Comparison of ENCODE assay signal across 8 mouse cellular contexts in the genomic region with DNA sequence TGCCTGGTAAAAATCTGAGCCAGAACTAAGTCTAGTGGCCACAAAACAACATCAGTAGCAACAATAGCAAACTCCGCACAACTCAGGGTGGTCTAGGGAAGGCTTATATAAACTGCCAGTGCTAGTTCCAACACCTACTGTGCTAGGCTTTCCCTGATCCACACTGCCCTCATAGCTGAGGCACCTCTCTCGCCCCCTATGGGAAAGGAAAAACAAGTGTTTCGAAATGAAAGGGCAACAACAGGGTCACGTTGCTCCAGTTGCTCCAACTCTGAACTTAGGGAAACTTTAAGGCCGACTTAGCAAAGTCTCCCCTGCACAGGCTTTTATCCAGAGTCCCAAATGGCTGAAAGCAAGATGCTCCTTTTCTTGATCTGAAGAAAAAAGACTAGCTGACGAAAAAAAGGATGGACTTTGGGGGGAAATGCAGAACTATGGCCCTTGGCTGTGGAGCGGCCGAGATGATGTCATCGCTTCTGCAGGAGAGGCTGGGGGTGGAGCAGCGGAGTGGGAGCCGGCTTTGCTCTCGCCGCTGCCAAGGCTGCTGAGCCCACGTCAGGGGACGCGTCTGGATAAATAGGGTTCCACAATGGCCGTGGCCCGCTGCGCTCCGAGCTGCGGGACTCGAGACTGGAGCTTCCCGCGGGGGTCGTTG. TPM values are rescaled to one million over a fixed set of nuclear protein-coding genes. Genes with fewer than 3 reads are reported as not detected.
DNase-seq lines count a peak whose midpoint lies in the region; ATAC-seq and TF ChIP-seq lines count a peak whose summit lies in the region.

TSS of gene Sfrp4 (plus strand) at position 532 of the 655 bp plus-strand sequence.

- H3K27me3 ChIP-seq in forebrain, postnatal 0 days (ENCODE audit: insufficient read depth, low read length): 0 out of 2 replicates have a peak, but pooled peaks cover 8% of the 10 kb centered on the region
- peaks cover 6% of the 10 kb centered on the region; the same call in 1 of the 2 replicates for H3K27me3 ChIP-seq in hindbrain, embryonic 11.5 days (ENCODE audit: control insufficient read depth, insufficient read depth, low read length)
- peaks cover 18% of the 10 kb centered on the region; the same call in 1 of the 2 replicates for H3K27me3 ChIP-seq in limb, embryonic 14.5 days (ENCODE audit: control insufficient read depth, insufficient read depth, low read length)
- H3K27me3 ChIP-seq in midbrain, embryonic 12.5 days: peaks cover 32% of the 10 kb centered on the region
- H3K27me3 ChIP-seq in stomach, embryonic 14.5 days (ENCODE audit: control insufficient read depth, insufficient read depth, low read length): peaks cover 5% of the 10 kb centered on the region

- no peaks in the 10 kb centered on the region for H3K9me3 ChIP-seq in forebrain, postnatal 0 days (ENCODE audit: low read length)
- H3K9me3 ChIP-seq in hindbrain, embryonic 11.5 days (ENCODE audit: control insufficient read depth, low read length): no peaks in the 10 kb centered on the region
- H3K9me3 ChIP-seq in limb, embryonic 14.5 days (ENCODE audit: control insufficient read depth, low read length): no peaks in the 10 kb centered on the region
- H3K9me3 ChIP-seq in midbrain, embryonic 12.5 days: no peaks in the 10 kb centered on the region
- H3K9me3 ChIP-seq in stomach, embryonic 14.5 days (ENCODE audit: control insufficient read depth, low read depth, low read length): no peaks in the 10 kb centered on the region

- ATAC-seq in forebrain, postnatal 0 days: peak; percentile 61
- peak; percentile 60 for ATAC-seq in hindbrain, embryonic 11.5 days (ENCODE audit: low FRiP score)
- 0 out of 2 replicates have a peak, but pooled peaks have one; percentile 48 for ATAC-seq in limb, embryonic 14.5 days (ENCODE audit: low FRiP score, low read depth)
- ATAC-seq in midbrain, embryonic 12.5 days (ENCODE audit: low FRiP score, low read depth): peak; percentile 68
- peak; percentile 74 for ATAC-seq in stomach, embryonic 14.5 days (ENCODE audit: insufficient number of reproducible peaks, insufficient read depth, low FRiP score, low read depth)

- peak within 1 kb of the TSS; percentile 46 for H3K4me3 ChIP-seq in forebrain, postnatal 0 days (ENCODE audit: low read depth, low read length)
- peak within 1 kb of the TSS; percentile 40 for H3K4me3 ChIP-seq in hindbrain, embryonic 11.5 days (ENCODE audit: low read depth, low read length)
- peak within 1 kb of the TSS; percentile 46 for H3K4me3 ChIP-seq in limb, embryonic 14.5 days (replicated peaks; ENCODE audit: low read length)
- peak within 1 kb of the TSS; percentile 51 for H3K4me3 ChIP-seq in midbrain, embryonic 12.5 days
- H3K4me3 ChIP-seq in stomach, embryonic 14.5 days (ENCODE audit: low read depth, low read length): peak within 1 kb of the TSS; percentile 39

- H3K36me3 ChIP-seq in forebrain, postnatal 0 days (ENCODE audit: insufficient read depth): no peaks in the 10 kb centered on the region
- H3K36me3 ChIP-seq in hindbrain, embryonic 11.5 days (ENCODE audit: control insufficient read depth, insufficient read depth, low read length): no peaks in the 10 kb centered on the region
- no peaks in the 10 kb centered on the region for H3K36me3 ChIP-seq in limb, embryonic 14.5 days (ENCODE audit: control insufficient read depth, insufficient read depth, low read length)
- no peaks in the 10 kb centered on the region for H3K36me3 ChIP-seq in midbrain, embryonic 12.5 days
- no peaks in the 10 kb centered on the region for H3K36me3 ChIP-seq in stomach, embryonic 14.5 days (ENCODE audit: control insufficient read depth, insufficient read depth, low read length)

- peak within 1 kb of the TSS; percentile 55 for H3K9ac ChIP-seq in forebrain, postnatal 0 days
- H3K9ac ChIP-seq in hindbrain, embryonic 11.5 days (ENCODE audit: low read depth, low read length): peak within 1 kb of the TSS; percentile 50
- H3K9ac ChIP-seq in limb, embryonic 14.5 days (ENCODE audit: low read depth, low read length, severe bottlenecking): peak within 1 kb of the TSS; percentile 52
- H3K9ac ChIP-seq in midbrain, embryonic 12.5 days (replicated peaks): peak within 1 kb of the TSS; percentile 62
- H3K9ac ChIP-seq in stomach, embryonic 14.5 days (replicated peaks; ENCODE audit: low read depth, low read length): peak within 1 kb of the TSS; percentile 21; the same call in 1 of the 2 replicates

- no peak within 1 kb of the TSS for H3K27ac ChIP-seq in forebrain, postnatal 0 days (ENCODE audit: low read depth, low read length)
- H3K27ac ChIP-seq in hindbrain, embryonic 11.5 days (ENCODE audit: low read depth, low read length): no peak within 1 kb of the TSS
- no peak within 1 kb of the TSS for H3K27ac ChIP-seq in limb, embryonic 14.5 days (replicated peaks; ENCODE audit: low read depth, low read length)
- no peak within 1 kb of the TSS for H3K27ac ChIP-seq in midbrain, embryonic 12.5 days (replicated peaks)
- H3K27ac ChIP-seq in stomach, embryonic 14.5 days (ENCODE audit: low read length): no peak within 1 kb of the TSS

- no peak for TF ChIP-seq POLR2A in limb, embryonic 14.5 days (IDR thresholded peaks at IDR 0.05; ENCODE audit: borderline replicate concordance, extremely low read depth, insufficient read depth, insufficient read length)

- DNase-seq in adrenal gland, adult (ENCODE audit: inconsistent age in 2 of 2, low spot score in 1 of 2): peak; percentile 54 to 85
- DNase-seq in adrenal gland, postnatal 4 days (ENCODE audit: low spot score in 2 of 2): no peak
- DNase-seq in cerebellum, adult 18-20 months: peak; percentile 19 to 42
- peak; percentile 63 for DNase-seq in forebrain, postnatal 0 days
- DNase-seq in hindbrain, embryonic 11.5 days (ENCODE audit: low spot score): peak; percentile 68
- DNase-seq in limb, embryonic 14.5 days (ENCODE audit: low spot score): peak; percentile 45

- H3K4me2 ChIP-seq in forebrain, postnatal 0 days (ENCODE audit: low read depth): peak within 1 kb of the TSS; percentile 78
- H3K4me2 ChIP-seq in hindbrain, embryonic 11.5 days (replicated peaks; ENCODE audit: low read depth, low read length): peak within 1 kb of the TSS; percentile 80
- H3K4me2 ChIP-seq in limb, embryonic 14.5 days (replicated peaks; ENCODE audit: low read depth, low read length, severe bottlenecking): peak within 1 kb of the TSS; percentile 86
- peak within 1 kb of the TSS; percentile 86 for H3K4me2 ChIP-seq in midbrain, embryonic 12.5 days (replicated peaks)
- H3K4me2 ChIP-seq in stomach, embryonic 14.5 days (replicated peaks; ENCODE audit: low read depth, low read length): peak within 1 kb of the TSS; percentile 89

- WGBS in forebrain, postnatal 0 days: 2% methylated on average over 25 of the region's 25 CpGs
- 4% methylated on average over 25 of the region's 25 CpGs for WGBS in hindbrain, embryonic 11.5 days
- WGBS in limb, embryonic 14.5 days: 3% methylated on average over 24 of the region's 25 CpGs
- WGBS in midbrain, embryonic 12.5 days: 2% methylated on average over 25 of the region's 25 CpGs
- 5% methylated on average over 25 of the region's 25 CpGs for WGBS in stomach, embryonic 14.5 days

- TF ChIP-seq CTCF in forebrain, postnatal 0 days (IDR thresholded peaks at IDR 0.05; ENCODE audit: low read depth): peak; percentile 48

- H3K4me1 ChIP-seq in forebrain, postnatal 0 days (ENCODE audit: insufficient read depth): peaks cover 4% of the 10 kb centered on the region; the same call in 1 of the 2 replicates
- peaks cover 3% of the 10 kb centered on the region; the same call in 1 of the 2 replicates for H3K4me1 ChIP-seq in hindbrain, embryonic 11.5 days (replicated peaks; ENCODE audit: control insufficient read depth, insufficient read depth, low read length)
- H3K4me1 ChIP-seq in limb, embryonic 14.5 days (ENCODE audit: control insufficient read depth, insufficient read depth, low read length): no peaks in the 10 kb centered on the region; the same call in 1 of the 2 replicates
- H3K4me1 ChIP-seq in midbrain, embryonic 12.5 days: peaks cover 27% of the 10 kb centered on the region
- no peaks in the 10 kb centered on the region for H3K4me1 ChIP-seq in stomach, embryonic 14.5 days (ENCODE audit: control insufficient read depth, insufficient read depth, low read length)

RNA-seq across cellular contexts. Expression of gene Sfrp4, which starts in this region (rescaled TPM):
- 1 to 10 TPM; 3.6 to 5.1 TPM for total RNA-seq in adrenal gland, postnatal 4 days (2021)
- 1.7 and 2.2 TPM in 2 replicates for total RNA-seq in forebrain, postnatal 0 days (2014; rRNA removed)
- polyA plus RNA-seq in forebrain, postnatal 0 days (2015; fragmentation: Nextera tagmentation; extraction: Ambion mirVana): 1.5 and 3.0 TPM in 2 replicates
- 1.1 TPM in 2 replicates for polyA plus RNA-seq in hindbrain, embryonic 11.5 days (2014; fragmentation: Nextera tagmentation; extraction: Ambion mirVana)
- 6.7 and 6.9 TPM in 2 replicates for polyA plus RNA-seq in limb, embryonic 14.5 days (2012; rRNA removed)
- polyA plus RNA-seq in limb, embryonic 14.5 days (2014; fragmentation: Nextera tagmentation; extraction: Ambion mirVana): 4.5 and 7.1 TPM in 2 replicates
- 1.9 and 2.2 TPM in 2 replicates for polyA plus RNA-seq in midbrain, embryonic 12.5 days (2016; fragmentation: Nextera tagmentation; extraction: Ambion mirVana)
- polyA plus RNA-seq in stomach, embryonic 14.5 days (2014; fragmentation: Nextera tagmentation; extraction: Ambion mirVana): 5.2 and 5.4 TPM in 2 replicates

Comparison
In these comparisons a context has a peak if more than half of its experiments do, and no peak if none do; other contexts are left out.
1. DNase-seq: peak in adrenal gland, adult (2 of 2), cerebellum, adult 18-20 months (2 of 2), forebrain, postnatal 0 days (single experiment), hindbrain, embryonic 11.5 days (single experiment) and limb, embryonic 14.5 days (single experiment); none in adrenal gland, postnatal 4 days (0 of 2).
2. Peak in every context shown above with its lines, with median percentiles within 50 percentile points of each other: ATAC-seq, H3K4me2 ChIP-seq, H3K4me3 ChIP-seq and H3K9ac ChIP-seq.